Mouse (Mus musculus) heart, postnatal 4 days (tissue): ENCODE results near the gene Yars. TPM values are rescaled to one million over a fixed set of nuclear protein-coding genes. Genes with fewer than 3 reads are reported as not detected.

ENCODE experiments used
- DNase-seq: peaks from one replicate; pipeline ENCODE4 v3.0.0; 2021
- total RNA-seq, 2 experiments: library from RNA; stranded (reverse); gene quantifications; 2 replicates each; pipeline ENCODE4 v1.2.3; 2021

Gene Yars
- total RNA-seq, 2 experiments from 2014 or later, result 44.7 to 45.0 TPM

- no peak for DNase-seq
Observed at GRCm38 (mm10) chr4:129251482-129252125, 62.0 kb downstream of the Yars start.

DNA sequence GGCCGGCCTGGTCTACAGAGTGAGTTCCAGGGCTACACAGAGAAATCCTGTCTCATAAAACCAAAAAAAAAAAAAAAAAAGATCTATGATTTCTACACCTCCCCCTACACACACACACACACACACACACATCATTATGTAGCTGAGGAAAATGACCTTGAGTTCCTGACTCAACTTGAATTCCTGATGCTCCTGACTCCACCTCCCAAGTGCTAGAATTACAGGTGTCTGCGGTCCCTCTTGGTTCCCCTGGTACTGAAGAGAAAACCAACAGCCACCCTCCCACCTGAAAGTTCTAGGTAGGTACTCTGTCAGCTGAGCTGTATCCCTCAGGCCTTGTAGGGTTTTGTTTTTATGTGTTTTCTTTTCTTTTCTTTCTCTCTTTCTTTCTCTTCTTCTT, 62.9 kb downstream of the Yars start:
- DNase-seq, result no peak

GRCm38 (mm10) chr4:129254571-129254970, 65.0 kb downstream of the Yars start:
- no peak for DNase-seq

- peak; percentile 67 for DNase-seq
Observed at GRCm38 (mm10) chr4:129256450-129257380, 67.2 kb downstream of the Yars start.

DNA sequence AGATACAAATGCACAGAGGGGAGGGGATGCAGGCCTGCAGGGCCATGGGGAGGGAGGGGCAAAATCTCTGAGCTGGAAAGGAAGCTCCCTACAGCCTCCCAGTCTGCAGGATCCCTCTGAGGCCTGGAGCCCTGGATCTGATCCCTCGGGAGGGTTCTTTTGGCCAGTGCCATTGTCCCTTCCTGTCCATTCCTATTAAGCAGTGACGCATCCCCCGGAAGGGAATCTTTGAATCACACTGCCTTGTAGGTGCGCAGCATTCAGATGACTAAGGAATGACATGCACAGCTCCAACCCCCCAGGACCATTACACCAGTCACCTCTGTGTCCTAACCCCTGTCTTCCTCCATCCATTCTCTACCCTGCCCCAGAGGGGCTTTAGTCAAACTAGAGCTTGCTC, 69.5 kb downstream of the Yars start:
- DNase-seq, result peak; percentile 56

DNA sequence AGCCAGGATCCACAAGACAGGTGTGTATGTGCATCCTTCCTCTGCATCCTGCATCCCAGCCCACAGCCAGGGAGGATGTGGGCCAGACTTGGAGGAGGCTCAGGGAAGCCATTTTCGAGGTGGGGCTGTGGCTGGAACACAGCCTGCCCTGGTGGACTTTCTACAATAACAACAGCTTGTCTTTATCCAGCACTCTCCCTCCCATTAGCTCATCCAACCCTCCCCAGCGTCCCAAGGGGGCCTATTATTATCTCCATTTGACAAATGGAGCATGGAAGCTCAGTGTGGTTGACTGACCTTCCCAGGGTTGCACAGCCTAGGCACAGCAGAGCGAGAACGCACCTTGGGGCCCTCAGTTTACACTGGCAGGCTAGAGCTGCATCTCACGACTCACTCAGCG, 71.1 kb downstream of the Yars start:
- DNase-seq, result peak; percentile 68

DNA sequence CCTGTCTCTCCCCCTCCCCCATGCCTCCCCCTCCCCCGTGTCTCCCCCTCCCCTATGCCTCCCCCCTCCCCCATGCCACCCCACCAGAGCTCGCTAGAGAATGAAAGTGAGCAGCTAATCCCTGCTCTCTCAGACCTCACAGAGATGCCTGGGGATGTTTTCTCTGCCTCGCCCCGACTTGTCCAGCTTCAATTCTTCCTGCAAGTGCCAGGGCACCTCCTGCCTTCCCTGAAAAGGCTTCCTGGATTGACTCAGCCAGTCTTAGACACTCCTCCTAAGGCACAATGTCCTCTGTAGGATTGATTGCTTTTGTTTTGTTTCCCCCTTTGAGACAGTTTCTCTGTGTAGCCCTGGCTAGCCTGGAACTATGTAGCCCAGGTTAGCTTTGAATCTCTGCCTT, 71.6 kb downstream of the Yars start, which contains the start of gene C77080:
Gene C77080, minus strand, starts transcription at position 209 of the 400 bp plus-strand sequence.
- no peak for DNase-seq

DNA sequence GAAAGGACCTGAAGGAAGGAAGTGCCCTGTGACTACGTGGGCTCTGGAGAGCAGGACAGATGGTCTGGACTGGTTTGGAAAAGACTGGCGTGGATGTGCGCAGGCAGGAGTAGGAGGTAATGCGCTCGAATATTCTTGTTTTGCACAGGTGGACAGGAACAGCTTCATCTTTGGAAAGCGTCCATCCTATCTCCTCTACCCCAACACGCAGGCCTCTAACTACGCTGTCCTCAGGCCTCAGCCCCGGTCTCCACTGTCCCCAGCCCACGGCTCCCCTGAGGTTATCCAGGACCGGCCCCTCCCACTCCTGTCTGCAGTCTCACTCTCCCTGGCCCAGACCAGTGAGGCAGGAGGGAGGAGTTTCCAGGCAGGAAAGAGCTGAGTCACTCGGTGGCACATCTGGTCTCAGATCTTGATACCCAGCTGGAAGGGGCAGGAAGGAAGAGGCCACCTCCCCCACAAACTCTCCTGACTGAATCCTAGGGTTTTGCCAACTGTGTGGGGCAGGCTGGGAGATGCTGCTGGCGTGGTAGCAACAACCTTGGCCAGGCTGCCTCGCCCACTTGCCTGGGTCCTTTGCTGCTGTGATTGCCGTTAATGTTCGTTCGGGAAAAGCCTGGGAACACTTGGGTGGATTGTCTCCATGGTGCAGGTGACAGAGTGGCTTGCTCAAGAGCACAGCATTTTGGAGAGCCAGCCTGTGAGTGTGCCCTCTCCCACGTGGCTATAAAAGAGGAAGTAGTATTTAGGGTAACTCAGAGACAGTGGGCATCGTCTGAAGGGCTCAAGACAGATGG, 73.9 kb downstream of the Yars start:
- DNase-seq, result peak; percentile 69

GRCm38 (mm10) chr4:129266191-129266590, 76.6 kb downstream of the Yars start:
- DNase-seq, result no peak

GRCm38 (mm10) chr4:129266821-129267220, 77.3 kb downstream of the Yars start:
- no peak for DNase-seq

DNA sequence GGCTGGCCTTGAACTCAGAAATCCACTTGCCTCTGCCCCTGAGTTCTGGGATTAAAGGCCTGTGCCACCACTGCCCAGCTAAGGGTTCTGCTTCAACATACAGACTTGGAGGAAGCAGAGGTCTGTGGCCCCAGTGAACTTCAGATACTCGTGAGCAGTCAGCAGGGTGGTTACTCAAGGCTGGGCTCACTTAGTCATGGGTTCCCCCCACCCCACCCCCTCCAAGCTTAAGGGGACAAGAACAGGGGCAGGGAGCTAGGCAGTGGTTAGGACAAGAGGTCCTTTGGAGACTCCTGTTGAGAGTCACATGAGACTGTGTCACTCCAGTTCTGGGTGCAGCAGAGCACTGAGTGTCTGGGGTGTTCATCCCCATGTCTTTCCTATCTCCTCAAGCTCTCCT, 79.1 kb downstream of the Yars start:
- DNase-seq, result no peak

Other genes starting within 250 kb of the Yars start
- 1 to 10 TPM; 7.7 to 8.7 TPM for gene Azin2, start 227.3 kb upstream of the Yars start, total RNA-seq
- 100 to 1,000 TPM; 104 to 105 TPM for gene Ak2, start 197.8 kb upstream of the Yars start, total RNA-seq
- gene Rnf19b, start 131.5 kb upstream of the Yars start, total RNA-seq, result 10 to 100 TPM; 27.0 to 27.9 TPM
- not detected for gene Tmem54, start 84.2 kb upstream of the Yars start, total RNA-seq
- under 1 TPM; 0.25 to 0.69 TPM for gene Hpca, start 67.7 kb upstream of the Yars start, total RNA-seq
- gene Fndc5, start 52.8 kb upstream of the Yars start, total RNA-seq, result 100 to 1,000 TPM; 101 to 105 TPM
- gene S100pbp, start within 50 bp of the Yars start, total RNA-seq, result 10 to 100 TPM; 22.5 to 24.2 TPM
- 1 to 10 TPM; 6.5 to 8.6 TPM for gene C77080, start 71.6 kb downstream of the Yars start, total RNA-seq
- gene Sync, start 97.9 kb downstream of the Yars start, total RNA-seq, result 1 to 10 TPM; 8.7 to 9.5 TPM
- gene Rbbp4, start 145.6 kb downstream of the Yars start, total RNA-seq, result 100 to 1,000 TPM; 195 to 199 TPM
- gene Zbtb8os, start 145.9 kb downstream of the Yars start, total RNA-seq, result 10 to 100 TPM; 20.6 to 22.2 TPM
- gene Zbtb8a, start 188.4 kb downstream of the Yars start, total RNA-seq, result 1 to 10 TPM; 8.7 to 9.0 TPM